Mouse (Mus musculus): ENCODE measurements at regions not wholly inside any gene's neighbourhood (a gene's known extent, or its start where the extent isn't known, plus 50 kb on each side); places are given as distances from the start of the nearest gene placed in this dataset.

DNA sequence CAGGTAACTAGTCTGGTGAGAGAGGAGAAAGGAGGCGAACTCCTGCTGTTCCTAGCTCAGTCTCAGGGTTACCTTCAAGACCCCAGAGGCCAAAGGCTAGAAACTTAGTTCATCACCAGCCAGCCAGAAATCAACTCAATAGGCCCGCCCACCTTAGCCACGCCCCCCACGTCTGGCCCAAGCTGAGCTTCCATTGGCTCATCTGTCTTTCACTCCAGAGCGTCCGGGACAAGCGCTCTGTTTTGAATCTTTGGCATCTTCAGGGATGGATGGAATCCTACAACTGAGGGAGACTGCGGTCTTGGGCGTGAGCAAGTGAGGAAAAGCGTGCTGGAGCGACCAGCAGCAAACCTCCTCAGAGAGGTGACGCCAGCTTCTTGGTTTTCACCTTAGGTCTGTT is 418.8 kb upstream of the Pmfbp1 start:
- WGBS (ENCODE audit: insufficient replicate concordance), result 16% methylated on average over 12 of the region's 12 CpGs
- H3K4me2 ChIP-seq (ENCODE audit: low read depth, low read length), result no peak overlapping the region
- H3K4me1 ChIP-seq (ENCODE audit: control insufficient read depth, low read depth, low read length), result no peaks in the 10 kb centered on the region
- no peak for ATAC-seq (ENCODE audit: low read depth)
- H3K4me3 ChIP-seq (ENCODE audit: low read depth, low read length), result no peak overlapping the region
- H3K9me3 ChIP-seq (replicated peaks; ENCODE audit: control insufficient read depth, low read length), result no peaks in the 10 kb centered on the region
- H3K27me3 ChIP-seq (ENCODE audit: control insufficient read depth, insufficient read depth, low read depth, low read length), result no peaks in the 10 kb centered on the region
- H3K36me3 ChIP-seq (ENCODE audit: control insufficient read depth, insufficient read depth), result no peaks in the 10 kb centered on the region
- H3K27ac ChIP-seq (ENCODE audit: low read length), result no peak overlapping the region
- H3K9ac ChIP-seq (ENCODE audit: low read depth, low read length), result no peak overlapping the region

DNA sequence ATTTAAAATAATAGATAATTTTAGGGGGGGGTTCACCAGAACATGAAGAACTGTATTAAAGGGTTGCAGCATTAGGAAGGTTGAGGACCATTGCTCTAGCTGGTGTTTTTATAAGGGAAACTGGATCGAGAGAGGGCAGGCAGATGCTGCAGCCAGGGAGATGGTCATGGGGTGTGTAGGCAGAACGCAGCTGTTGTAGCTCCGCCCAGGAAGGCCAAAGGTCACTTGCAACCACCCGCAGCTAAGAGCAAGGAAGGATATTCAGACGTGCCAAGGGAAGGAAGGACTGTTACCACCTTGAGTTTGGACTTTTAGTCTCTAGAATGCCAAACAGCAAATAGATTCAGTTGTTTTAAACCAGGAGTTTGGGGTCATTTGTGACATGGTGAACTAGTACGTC is 414.6 kb upstream of the Pmfbp1 start:
- Histone ChIP-seq H3K4me1 (ENCODE audit: control insufficient read depth, low read depth, low read length) (no peaks in the 10 kb centered on the region), H3K4me2 (ENCODE audit: low read depth, low read length) (no peak overlapping the region), H3K4me3 (ENCODE audit: low read depth, low read length) (no peak overlapping the region), H3K27me3 (ENCODE audit: control insufficient read depth, insufficient read depth, low read depth, low read length) (no peaks in the 10 kb centered on the region), H3K27ac (ENCODE audit: low read length) (no peak overlapping the region), H3K9ac (ENCODE audit: low read depth, low read length) (no peak overlapping the region), H3K36me3 (ENCODE audit: control insufficient read depth, insufficient read depth) (no peaks in the 10 kb centered on the region), H3K9me3 (replicated peaks; ENCODE audit: control insufficient read depth, low read length) (no peaks in the 10 kb centered on the region)
- no peak for ATAC-seq (ENCODE audit: low read depth)
- 44% methylated on average over 6 of the region's 6 CpGs for WGBS (ENCODE audit: insufficient replicate concordance)

DNA sequence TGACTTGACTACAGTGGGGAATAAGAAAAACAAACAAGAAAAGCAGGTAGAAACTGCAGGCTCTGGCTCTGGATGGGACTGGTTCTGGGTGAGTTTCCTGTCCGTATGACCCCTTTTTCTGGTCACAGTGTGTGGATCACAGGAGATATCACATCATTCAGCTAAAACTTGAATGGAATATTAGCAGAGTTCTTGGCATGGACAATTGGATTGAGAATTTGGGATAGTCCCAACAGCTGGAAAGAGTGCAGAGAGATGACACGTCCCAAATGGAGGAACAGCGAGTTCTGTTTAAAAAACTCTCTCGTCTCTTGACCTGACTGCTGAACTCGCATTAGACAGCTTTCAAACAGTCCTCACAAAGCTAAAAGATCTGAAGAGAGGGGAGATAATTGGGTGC is 412.5 kb upstream of the Pmfbp1 start:
- H3K27ac ChIP-seq (ENCODE audit: low read length), result no peak overlapping the region
- no peaks in the 10 kb centered on the region for H3K36me3 ChIP-seq (ENCODE audit: control insufficient read depth, insufficient read depth)
- ATAC-seq (ENCODE audit: low read depth), result no peak
- no peaks in the 10 kb centered on the region for H3K27me3 ChIP-seq (ENCODE audit: control insufficient read depth, insufficient read depth, low read depth, low read length)
- H3K4me2 ChIP-seq (ENCODE audit: low read depth, low read length), result no peak overlapping the region
- H3K9me3 ChIP-seq (replicated peaks; ENCODE audit: control insufficient read depth, low read length), result no peaks in the 10 kb centered on the region
- 58% methylated on average over 5 of the region's 5 CpGs for WGBS (ENCODE audit: insufficient replicate concordance)
- no peak overlapping the region for H3K4me3 ChIP-seq (ENCODE audit: low read depth, low read length)
- no peak overlapping the region for H3K9ac ChIP-seq (ENCODE audit: low read depth, low read length)
- H3K4me1 ChIP-seq (ENCODE audit: control insufficient read depth, low read depth, low read length), result no peaks in the 10 kb centered on the region

DNA sequence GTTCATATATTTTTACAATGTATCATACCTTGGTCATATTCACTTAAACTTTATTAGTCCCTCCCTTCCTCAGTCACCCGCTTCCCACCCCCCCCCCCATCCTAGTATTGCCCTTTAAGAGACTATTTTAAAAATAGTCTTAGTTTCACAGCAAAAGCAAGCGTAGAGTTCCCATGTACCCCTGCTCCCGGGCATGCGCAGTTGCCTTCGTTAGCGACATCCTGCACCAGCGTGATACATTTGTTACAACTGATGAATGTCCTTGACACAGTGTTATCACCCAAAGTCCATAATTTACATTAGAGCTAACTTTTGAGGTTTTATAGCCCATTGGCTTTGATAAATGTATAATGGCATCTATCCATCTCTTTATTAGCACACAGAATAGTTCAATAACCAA is 408.7 kb upstream of the Pmfbp1 start:
- no peak for ATAC-seq (ENCODE audit: low read depth)
- no peak overlapping the region for H3K9ac ChIP-seq (ENCODE audit: low read depth, low read length)
- no peak overlapping the region for H3K27ac ChIP-seq (ENCODE audit: low read length)
- H3K4me3 ChIP-seq (ENCODE audit: low read depth, low read length), result no peak overlapping the region
- 72% methylated on average over 7 of the region's 7 CpGs for WGBS (ENCODE audit: insufficient replicate concordance)
- H3K36me3 ChIP-seq (ENCODE audit: control insufficient read depth, insufficient read depth), result no peaks in the 10 kb centered on the region
- no peak overlapping the region for H3K4me2 ChIP-seq (ENCODE audit: low read depth, low read length)
- H3K4me1 ChIP-seq (ENCODE audit: control insufficient read depth, low read depth, low read length), result no peaks in the 10 kb centered on the region
- H3K27me3 ChIP-seq (ENCODE audit: control insufficient read depth, insufficient read depth, low read depth, low read length), result no peaks in the 10 kb centered on the region
- no peaks in the 10 kb centered on the region for H3K9me3 ChIP-seq (replicated peaks; ENCODE audit: control insufficient read depth, low read length)

DNA sequence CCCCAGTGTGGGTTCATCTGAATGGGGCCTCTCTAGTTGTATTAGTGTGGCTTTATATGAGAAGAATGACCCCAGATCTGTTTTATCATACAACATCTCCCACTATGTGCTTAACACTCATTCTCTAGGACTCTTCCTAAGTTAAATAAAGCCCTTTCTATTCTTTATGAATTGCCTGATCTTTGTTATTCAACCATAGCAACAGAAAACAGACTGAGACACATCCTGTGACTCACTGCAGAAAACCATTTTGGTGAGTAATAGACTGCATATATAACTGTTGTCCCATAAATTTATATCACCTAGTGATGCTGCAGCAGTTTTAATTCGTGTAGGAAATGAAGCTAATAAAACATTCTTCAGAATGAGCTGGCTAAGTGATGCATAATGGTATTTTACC is 406.0 kb upstream of the Pmfbp1 start:
- no peak for ATAC-seq (ENCODE audit: low read depth)
- Histone ChIP-seq H3K27ac (ENCODE audit: low read length) (no peak overlapping the region), H3K9ac (ENCODE audit: low read depth, low read length) (no peak overlapping the region), H3K4me1 (ENCODE audit: control insufficient read depth, low read depth, low read length) (no peaks in the 10 kb centered on the region), H3K4me2 (ENCODE audit: low read depth, low read length) (no peak overlapping the region), H3K27me3 (ENCODE audit: control insufficient read depth, insufficient read depth, low read depth, low read length) (no peaks in the 10 kb centered on the region), H3K36me3 (ENCODE audit: control insufficient read depth, insufficient read depth) (no peaks in the 10 kb centered on the region), H3K9me3 (replicated peaks; ENCODE audit: control insufficient read depth, low read length) (no peaks in the 10 kb centered on the region), H3K4me3 (ENCODE audit: low read depth, low read length) (no peak overlapping the region)
- 21% methylated on average over 1 of the region's 1 CpGs for WGBS (ENCODE audit: insufficient replicate concordance)

DNA sequence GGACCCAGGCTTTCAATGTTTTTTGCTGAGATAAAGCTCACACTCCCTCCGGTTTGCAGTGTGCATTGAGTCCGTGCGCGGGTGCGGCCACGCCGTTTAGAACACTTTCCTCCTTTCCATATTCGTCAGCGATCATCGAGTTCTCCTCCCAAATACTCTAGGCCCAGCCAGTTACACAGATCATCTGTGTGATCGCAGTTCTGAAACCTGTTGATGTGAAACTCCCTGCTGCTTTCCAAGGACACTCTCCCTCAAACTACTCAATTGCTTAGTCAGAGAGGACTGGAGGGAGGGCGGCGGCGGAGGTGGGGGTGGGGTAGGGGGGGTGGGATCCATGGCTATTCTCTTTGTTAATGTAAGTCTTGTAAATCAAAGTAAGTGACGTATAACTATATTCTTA is 394.2 kb upstream of the Pmfbp1 start:
- Histone ChIP-seq H3K27me3 (ENCODE audit: control insufficient read depth, insufficient read depth, low read depth, low read length) (no peaks in the 10 kb centered on the region), H3K4me1 (ENCODE audit: control insufficient read depth, low read depth, low read length) (no peaks in the 10 kb centered on the region), H3K36me3 (ENCODE audit: control insufficient read depth, insufficient read depth) (no peaks in the 10 kb centered on the region), H3K9ac (ENCODE audit: low read depth, low read length) (no peak overlapping the region), H3K4me3 (ENCODE audit: low read depth, low read length) (no peak overlapping the region), H3K27ac (ENCODE audit: low read length) (no peak overlapping the region), H3K9me3 (replicated peaks; ENCODE audit: control insufficient read depth, low read length) (no peaks in the 10 kb centered on the region), H3K4me2 (ENCODE audit: low read depth, low read length) (no peak overlapping the region)
- ATAC-seq (ENCODE audit: low read depth), result no peak
- 80% methylated on average over 15 of the region's 15 CpGs for WGBS (ENCODE audit: insufficient replicate concordance)

DNA sequence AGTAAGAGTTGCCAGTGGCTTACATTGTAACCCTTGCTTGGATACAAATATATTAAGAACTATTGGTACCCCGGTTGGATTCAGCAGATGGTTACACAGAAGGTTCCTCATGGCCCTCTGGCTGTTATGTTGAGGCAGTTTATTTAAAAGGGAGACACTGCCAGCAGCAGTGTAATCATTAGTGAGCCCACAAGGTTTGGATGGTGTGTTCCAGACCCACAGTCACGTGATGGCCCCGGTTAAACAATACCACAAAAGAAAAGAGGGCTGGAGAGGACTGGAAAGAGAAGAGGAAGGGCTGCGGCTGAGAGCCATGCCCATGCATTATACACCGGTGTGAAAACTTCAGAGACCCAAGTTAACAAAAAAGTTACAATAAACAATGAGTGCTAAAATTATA is 392.4 kb upstream of the Pmfbp1 start:
- H3K4me2 ChIP-seq (ENCODE audit: low read depth, low read length), result no peak overlapping the region
- no peak overlapping the region for H3K9ac ChIP-seq (ENCODE audit: low read depth, low read length)
- no peak for ATAC-seq (ENCODE audit: low read depth)
- no peaks in the 10 kb centered on the region for H3K4me1 ChIP-seq (ENCODE audit: control insufficient read depth, low read depth, low read length)
- 70% methylated on average over 5 of the region's 5 CpGs for WGBS (ENCODE audit: insufficient replicate concordance)
- no peaks in the 10 kb centered on the region for H3K27me3 ChIP-seq (ENCODE audit: control insufficient read depth, insufficient read depth, low read depth, low read length)
- no peaks in the 10 kb centered on the region for H3K36me3 ChIP-seq (ENCODE audit: control insufficient read depth, insufficient read depth)
- no peaks in the 10 kb centered on the region for H3K9me3 ChIP-seq (replicated peaks; ENCODE audit: control insufficient read depth, low read length)
- H3K4me3 ChIP-seq (ENCODE audit: low read depth, low read length), result no peak overlapping the region
- H3K27ac ChIP-seq (ENCODE audit: low read length), result no peak overlapping the region

DNA sequence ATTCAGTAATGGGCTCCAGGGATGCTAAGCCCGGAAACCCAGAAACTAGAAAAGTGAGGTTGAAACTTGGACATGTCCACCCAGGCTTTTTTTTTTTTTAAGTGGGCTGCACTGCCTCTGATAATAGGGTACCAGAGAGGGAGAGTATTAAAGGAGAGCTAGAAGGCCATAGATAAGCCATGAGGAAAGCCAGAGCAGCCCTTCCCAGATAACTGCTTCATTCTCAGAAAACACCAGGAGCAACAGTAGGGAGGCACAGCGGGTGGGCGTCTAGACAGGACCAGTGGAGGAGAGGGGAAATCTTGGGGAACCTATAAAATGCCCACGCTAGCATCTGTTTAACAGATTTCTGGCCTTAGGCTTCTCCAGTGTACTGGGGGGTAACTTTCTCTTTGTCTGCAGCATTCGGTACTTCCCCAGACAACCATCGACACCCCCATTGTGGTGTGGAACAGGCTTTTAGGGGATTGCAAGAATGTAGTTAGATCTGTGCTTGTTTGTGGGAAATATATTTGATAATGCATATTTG is 389.0 kb upstream of the Pmfbp1 start:
- no peak for ATAC-seq (ENCODE audit: low read depth)
- no peaks in the 10 kb centered on the region for H3K36me3 ChIP-seq (ENCODE audit: control insufficient read depth, insufficient read depth)
- no peak overlapping the region for H3K4me2 ChIP-seq (ENCODE audit: low read depth, low read length)
- 57% methylated on average over 6 of the region's 6 CpGs for WGBS (ENCODE audit: insufficient replicate concordance)
- H3K9ac ChIP-seq (ENCODE audit: low read depth, low read length), result no peak overlapping the region
- H3K9me3 ChIP-seq (replicated peaks; ENCODE audit: control insufficient read depth, low read length), result no peaks in the 10 kb centered on the region
- H3K27me3 ChIP-seq (ENCODE audit: control insufficient read depth, insufficient read depth, low read depth, low read length), result no peaks in the 10 kb centered on the region
- H3K4me1 ChIP-seq (ENCODE audit: control insufficient read depth, low read depth, low read length), result no peaks in the 10 kb centered on the region
- H3K4me3 ChIP-seq (ENCODE audit: low read depth, low read length), result no peak overlapping the region
- H3K27ac ChIP-seq (ENCODE audit: low read length), result no peak overlapping the region

DNA sequence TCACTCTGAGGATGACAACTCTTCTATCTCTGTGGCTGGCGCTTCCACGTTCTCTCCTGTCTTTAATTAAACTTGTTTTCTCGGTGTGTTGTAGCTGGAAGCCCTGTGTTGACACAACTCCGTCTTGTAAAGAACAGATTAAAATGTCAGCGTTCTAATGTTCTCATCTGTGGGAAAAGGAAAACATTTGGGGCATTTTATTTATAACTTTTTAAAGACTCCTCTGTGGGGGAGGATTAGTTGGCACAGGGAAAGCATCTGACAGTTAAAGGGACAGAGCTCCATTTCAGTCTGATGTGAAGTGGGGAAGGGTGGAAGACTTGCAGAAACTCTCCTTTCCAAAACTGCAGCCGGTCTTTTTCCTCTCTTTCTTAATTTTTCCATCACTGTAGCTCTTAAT is 388.1 kb upstream of the Pmfbp1 start:
- no peak overlapping the region for H3K4me3 ChIP-seq (ENCODE audit: low read depth, low read length)
- no peaks in the 10 kb centered on the region for H3K27me3 ChIP-seq (ENCODE audit: control insufficient read depth, insufficient read depth, low read depth, low read length)
- H3K27ac ChIP-seq (ENCODE audit: low read length), result no peak overlapping the region
- H3K4me1 ChIP-seq (ENCODE audit: control insufficient read depth, low read depth, low read length), result no peaks in the 10 kb centered on the region
- no peaks in the 10 kb centered on the region for H3K36me3 ChIP-seq (ENCODE audit: control insufficient read depth, insufficient read depth)
- H3K9ac ChIP-seq (ENCODE audit: low read depth, low read length), result no peak overlapping the region
- no peaks in the 10 kb centered on the region for H3K9me3 ChIP-seq (replicated peaks; ENCODE audit: control insufficient read depth, low read length)
- no peak for ATAC-seq (ENCODE audit: low read depth)
- WGBS (ENCODE audit: insufficient replicate concordance), result 50% methylated on average over 6 of the region's 6 CpGs
- no peak overlapping the region for H3K4me2 ChIP-seq (ENCODE audit: low read depth, low read length)

DNA sequence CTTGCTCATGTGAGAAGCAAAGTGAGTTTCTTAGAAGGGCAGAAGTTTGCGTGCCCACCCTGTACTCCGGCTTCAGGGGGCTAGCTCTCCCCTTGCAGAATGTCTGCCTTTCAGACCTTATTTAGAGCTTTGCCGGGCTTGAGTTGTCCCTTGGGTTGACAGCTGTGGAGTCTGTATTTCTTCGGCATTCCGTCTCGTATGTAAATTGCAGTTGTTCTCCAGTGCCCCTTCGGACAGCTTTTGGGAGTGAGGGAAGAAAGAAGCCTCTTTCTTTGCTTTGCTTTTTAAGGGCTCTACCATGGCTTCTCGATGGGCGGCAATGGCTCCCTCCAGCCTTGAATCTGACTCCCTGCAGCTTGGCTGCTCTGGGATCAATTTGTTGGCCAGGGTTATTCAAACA is 386.9 kb upstream of the Pmfbp1 start:
- Histone ChIP-seq H3K9me3 (replicated peaks; ENCODE audit: control insufficient read depth, low read length) (no peaks in the 10 kb centered on the region), H3K27me3 (ENCODE audit: control insufficient read depth, insufficient read depth, low read depth, low read length) (no peaks in the 10 kb centered on the region), H3K27ac (ENCODE audit: low read length) (no peak overlapping the region), H3K4me1 (ENCODE audit: control insufficient read depth, low read depth, low read length) (no peaks in the 10 kb centered on the region), H3K4me3 (ENCODE audit: low read depth, low read length) (no peak overlapping the region), H3K36me3 (ENCODE audit: control insufficient read depth, insufficient read depth) (no peaks in the 10 kb centered on the region), H3K9ac (ENCODE audit: low read depth, low read length) (no peak overlapping the region), H3K4me2 (ENCODE audit: low read depth, low read length) (no peak overlapping the region)
- 68% methylated on average over 9 of the region's 9 CpGs for WGBS (ENCODE audit: insufficient replicate concordance)
- no peak for ATAC-seq (ENCODE audit: low read depth)
